Mouse (Mus musculus) telencephalon, adult 2 months (tissue): Measurements from ENCODE around the gene Acvrl1.

Source experiments
- DNase-seq: peaks from one replicate; pipeline ENCODE4 v3.0.0-alpha.2; 2011; ENCODE audit warnings: low read depth, low spot score

The Acvrl1 gene

DNA sequence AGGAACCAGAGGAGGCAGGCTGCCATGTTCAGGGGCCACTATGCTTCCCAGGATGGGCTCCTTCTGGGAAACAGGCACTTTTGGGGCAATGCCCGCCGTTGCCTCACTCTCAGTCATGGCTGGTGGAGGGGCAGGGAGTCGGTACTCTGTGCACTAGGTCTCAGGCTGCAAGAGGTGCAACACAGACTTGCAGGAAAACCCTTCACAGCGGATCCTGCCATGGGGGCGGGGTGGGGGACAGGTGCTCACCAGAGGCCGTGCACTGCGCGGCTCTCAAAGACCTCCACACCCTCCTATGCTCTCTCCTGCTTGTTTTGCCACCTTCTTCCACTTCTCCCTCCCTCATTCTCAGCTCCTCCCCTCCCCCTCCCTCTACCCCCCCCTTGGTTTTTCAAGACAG lies 14.3 kb downstream of the Acvrl1 start:
- no peak for DNase-seq

- DNase-seq = no peak
Observed at GRCm38 (mm10) chr15:101143494-101143893, 15.2 kb downstream of the Acvrl1 start.

DNA sequence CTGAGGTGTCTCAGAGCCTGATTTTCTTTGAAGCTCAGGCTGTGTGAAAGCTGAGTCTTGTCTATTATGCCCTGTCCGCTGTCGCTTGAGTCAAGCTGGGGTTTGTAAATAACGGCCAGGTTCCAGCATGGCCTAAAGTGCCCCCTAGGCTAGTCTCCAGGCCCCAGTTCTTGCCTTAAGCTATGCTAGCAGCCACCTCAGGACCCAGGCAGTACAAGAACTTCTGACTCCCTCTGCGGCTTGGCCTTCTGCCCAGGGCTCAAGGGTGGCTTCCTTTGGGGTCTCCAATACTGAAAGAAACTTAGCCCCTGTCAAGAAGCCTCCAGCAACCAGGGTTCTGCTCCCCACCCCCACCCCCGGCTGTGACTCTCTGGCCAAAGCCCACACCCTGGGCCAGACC lies 15.9 kb downstream of the Acvrl1 start:
- DNase-seq = no peak

DNA sequence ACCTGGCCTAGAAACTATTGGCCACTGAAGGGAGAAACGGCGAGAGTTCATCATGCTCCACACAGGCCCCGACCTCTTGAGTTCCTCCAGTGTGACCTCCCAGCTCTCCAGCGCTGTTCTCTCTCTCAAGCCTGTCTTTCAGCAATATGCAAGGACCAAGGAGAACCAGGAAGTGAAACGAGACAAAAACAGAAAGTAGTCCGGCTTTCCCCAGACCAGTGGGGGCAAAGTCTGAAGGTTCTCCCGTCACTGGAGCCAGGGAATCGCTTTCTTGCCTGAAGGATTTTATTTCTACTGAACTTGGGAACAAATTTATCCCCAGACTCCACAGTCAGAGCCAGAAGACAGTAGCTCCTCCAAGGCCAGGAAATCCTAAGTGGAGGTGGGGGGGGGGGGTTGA lies 16.5 kb downstream of the Acvrl1 start:
- no peak for DNase-seq

DNA sequence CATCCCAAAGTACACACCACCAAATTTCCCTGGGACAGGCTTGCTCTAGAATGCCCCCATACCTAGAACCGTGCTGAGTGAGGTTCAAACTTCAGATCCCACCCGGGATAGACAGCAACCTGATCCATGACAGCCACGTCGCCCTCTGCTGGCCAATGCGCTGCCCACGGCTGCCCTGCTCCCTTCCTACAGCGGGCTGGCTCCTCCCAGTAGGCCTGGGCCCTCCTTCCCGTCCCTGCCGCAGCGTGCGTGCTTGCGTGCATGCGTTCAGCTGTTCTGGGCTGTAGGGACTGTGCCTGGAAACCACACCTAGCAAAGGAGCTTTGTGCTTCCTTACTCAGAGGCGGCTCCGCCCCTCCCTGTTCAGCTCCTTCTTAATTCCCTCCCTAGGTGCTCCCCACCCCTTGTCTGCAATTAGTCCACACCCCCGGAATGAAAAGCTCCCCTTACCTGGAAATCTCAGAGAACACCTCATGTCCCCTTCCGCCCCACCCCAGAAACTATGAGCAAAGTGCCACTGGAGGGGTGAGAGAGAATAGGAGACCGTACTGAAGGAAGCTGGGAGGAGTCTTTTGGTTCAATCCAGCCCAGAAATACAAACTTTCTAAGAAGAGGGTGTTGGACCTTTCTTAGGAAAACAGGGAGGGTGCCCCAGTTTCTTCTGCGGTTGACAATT lies 17.2 kb downstream of the Acvrl1 start:
- peak; percentile 84 for DNase-seq

GRCm38 (mm10) chr15:101146100-101146965 lies 18.0 kb downstream of the Acvrl1 start:
- DNase-seq = no peak

GRCm38 (mm10) chr15:101147115-101147909 lies 19.0 kb downstream of the Acvrl1 start:
- DNase-seq = peak; percentile 29

DNA sequence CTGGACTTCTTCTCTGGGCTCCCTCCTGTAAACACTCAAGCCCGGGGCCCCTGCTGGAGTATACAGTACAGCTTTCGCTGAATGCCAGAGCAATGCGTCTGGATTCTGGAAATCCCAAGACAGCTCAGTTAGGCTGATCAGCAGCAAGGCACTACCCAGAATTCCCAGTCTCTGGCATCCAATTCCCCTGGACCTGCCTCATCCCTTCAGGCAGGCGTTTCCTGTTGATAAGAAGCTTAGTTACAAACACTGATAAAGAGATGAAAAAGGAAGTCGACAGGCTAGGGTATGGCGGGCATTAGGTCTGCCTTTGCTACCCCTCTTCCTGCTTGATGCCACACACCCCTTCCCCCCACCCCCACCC lies 19.6 kb downstream of the Acvrl1 start:
- DNase-seq = no peak

DNA sequence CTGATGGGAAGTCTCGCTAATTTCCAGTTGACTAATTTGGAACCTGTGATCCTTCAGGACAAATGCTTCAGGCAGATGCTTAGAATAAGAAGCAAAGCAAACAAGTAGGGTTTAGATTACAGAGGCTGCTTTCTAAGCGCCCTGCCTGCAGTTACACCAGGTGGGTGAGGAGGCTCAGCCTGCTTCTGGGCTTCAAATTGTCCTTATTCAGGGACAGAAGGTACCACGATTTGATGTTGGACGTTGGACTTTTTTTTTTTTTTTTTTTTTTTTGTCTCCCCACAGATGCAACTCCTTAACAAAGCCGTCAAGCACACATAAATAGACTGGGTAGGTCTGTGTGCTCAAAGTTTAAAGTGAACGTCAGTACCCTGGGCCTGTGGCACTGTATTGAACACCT lies 20.3 kb downstream of the Acvrl1 start:
- no peak for DNase-seq

DNA sequence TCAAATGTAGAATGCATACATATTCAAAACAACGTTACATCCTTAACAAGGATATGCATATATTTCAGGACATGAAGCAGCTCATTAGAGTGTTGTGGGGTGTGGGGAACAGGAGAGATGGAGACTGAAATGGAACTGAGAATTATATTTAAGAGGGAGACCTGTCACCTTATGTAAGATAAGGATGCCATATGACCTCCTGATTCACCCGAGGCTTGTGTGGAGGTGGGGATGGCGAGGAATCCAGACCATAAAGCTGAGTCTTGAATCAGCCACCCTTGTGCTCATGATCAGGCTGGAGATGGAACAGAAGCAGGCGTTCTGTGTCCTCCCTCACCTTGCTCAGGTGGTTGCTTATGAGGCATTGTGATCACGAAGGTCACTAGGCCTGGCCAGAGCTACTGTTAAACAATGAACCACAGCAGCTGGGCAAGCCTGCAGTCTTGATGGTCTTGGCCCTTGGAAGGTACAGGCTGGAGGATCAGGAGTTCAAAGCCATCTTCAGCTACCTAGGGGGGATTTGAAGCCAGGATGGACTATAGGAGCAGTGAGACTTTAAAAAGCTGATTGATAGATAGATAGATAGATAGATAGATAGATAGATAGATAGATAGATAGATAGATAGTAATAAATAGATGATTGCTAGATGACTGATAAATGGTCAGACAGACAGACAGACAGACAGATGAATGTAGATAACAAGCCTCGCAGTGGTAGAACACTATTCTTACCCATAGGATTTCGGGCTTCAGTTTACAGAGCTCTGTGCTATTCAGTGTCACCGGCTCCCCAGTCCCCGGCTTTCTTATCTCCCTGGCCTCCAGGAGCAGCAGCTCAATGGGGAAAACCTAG lies 23.3 kb downstream of the Acvrl1 start:
- no peak for DNase-seq

DNA sequence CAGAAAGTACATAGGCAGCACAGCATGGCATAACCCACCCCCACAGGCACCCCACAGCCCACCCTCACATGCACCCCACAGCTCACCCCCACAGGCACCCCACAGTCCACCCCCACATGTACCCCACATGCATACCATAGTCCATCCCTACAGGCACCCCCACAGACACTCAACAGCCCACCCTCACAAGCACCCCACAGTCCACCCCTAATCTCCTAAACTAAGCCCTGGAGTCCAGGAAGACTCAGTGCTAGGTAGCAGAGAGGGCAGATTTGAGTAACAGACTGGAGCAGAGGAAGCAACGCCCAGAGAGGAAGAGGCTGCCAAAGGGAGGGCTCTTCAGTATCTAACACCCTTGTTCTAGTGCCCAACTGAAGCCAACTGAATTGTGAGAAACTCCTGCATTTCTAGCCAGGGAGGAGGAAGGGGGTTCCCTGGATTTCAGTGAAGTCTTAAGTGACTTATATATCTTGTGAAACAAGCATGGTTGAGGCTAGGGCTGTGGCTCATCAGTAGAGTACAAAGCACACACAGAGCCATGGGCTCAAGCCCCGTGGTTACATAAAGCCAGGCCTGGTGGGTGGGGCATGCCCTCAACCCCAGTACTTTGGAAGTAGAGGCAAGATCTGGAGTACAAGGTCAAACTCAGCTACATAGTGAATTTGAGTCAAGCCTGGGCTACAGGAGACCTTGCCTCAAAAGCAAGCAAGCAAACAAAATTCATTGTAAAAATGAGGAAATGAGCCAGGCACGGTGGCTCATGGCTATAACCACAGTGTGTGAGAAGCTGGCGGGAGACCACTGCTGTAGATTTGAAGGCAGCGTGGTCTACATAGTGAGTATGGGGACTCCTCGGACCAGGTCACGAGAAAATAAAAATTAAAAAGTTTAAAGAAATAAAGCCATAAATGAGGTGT lies 26.6 kb downstream of the Acvrl1 start:
- DNase-seq = no peak

GRCm38 (mm10) chr15:101160128-101160527 lies 31.8 kb downstream of the Acvrl1 start:
- DNase-seq = no peak

DNA sequence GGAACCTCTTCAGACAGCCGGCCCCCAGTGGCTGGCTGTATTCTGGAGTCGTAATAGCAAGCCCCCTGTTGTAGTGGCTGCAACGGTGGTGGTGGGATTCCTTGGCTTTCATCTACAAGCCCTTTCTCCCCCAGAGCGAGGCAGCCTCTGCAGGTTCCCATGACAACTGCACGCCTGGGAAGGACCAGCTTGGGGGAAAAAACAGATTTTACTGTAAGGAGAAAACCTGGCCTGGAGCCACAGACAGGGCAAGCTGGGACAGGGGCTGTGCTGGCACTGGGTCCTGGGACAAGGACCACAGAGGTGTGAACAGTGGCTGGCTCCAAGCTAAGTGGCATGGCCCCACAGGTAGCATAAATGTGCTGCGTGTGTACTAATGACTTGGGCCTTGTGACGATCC lies 32.3 kb downstream of the Acvrl1 start:
- DNase-seq = no peak

DNA sequence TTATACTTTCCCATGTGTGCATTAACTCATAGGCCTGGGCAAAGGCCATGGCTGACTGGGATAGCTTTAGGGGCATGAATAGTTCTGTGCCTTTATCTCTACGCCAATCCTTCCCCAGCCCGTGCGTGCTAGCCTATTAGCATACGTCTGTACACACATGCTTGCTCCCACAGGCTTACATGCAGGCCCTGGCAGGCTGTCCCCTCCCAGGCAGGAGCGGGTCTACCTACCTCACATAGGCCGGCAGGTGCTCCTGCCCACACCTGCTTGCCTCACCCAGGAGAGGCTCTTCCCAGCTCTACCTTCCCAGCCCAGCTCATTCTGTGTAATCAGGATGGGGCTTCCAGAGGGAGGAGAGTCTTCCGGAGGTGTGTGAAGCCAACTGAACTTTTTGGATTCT lies 33.2 kb downstream of the Acvrl1 start:
- DNase-seq = no peak

DNA sequence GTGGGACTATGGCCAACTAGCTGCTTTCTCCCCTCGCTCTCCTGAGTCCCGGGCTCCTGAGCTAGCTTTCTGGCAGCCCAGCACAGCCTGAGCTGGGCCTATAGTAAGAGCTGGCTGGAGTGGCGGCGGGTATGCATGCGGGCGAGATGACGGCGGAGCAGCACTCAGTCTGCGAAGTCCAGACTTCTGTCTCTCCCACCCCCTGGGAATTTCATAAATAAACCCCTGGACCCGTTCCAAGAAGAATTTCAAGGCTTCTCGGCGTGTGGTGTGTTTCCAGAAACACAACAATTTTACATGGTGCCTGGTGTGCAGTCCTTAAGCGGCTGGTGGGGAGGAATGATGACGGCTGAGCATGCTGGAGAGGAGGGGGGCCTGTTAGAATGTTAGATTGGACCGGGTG lies 34.7 kb downstream of the Acvrl1 start:
- no peak for DNase-seq

DNA sequence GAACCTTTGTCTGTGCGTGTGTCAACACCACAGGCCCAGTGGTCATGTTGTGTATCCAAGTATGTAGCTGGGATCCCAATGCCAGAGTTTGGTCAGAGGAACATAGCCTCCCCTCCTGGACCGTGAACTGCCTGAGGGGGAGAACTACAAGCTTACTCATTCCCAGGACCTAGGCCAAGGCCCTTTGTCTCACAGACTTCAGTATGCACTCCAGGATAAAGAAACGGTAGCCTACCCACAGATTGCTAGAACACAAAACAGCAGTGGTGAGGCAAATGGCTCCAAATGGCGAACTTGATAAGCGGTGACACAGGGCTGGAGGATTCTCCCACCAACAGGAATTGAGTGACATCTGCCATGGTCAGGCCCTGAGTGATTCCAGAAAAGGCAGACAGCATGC lies 35.5 kb downstream of the Acvrl1 start:
- no peak for DNase-seq

GRCm38 (mm10) chr15:101164291-101164690 lies 36.0 kb downstream of the Acvrl1 start:
- DNase-seq = no peak

DNA sequence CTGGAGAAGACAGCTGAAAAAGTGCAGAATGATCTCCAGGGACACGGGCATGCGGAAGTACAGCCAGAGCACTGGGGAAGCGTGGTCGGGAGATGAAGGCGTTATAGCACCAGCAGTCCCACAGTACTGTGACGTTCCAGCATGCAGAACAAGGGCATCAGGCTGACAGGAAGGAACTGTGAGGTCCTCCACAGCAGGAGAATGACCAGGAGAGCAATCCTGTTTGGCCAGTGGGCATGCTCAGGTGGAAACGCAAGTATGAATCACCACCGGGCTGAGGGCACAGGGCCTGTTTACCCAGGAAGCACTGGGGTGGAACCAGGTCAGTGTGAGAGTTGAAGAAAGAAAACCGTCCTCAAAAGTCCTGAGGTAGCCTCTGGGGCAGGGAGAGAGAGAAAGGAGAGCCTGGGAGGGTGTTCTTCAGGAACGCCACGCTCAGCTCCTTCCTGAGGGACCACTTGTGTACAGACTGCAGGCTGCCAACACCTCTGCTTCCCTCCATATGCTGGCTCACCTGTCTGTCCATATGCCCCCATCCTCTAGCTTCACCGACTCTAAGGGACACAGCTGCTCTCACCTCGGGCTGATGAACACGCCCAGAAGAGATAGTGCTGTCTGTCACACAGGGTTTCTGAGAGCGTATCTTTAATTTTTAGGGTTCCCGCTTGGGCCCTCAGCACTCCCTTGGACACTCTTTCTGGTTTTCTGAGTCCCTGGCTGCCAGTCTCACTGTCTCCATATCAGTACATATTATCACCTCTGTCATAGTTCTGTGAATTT lies 37.5 kb downstream of the Acvrl1 start:
- no peak for DNase-seq

GRCm38 (mm10) chr15:101167553-101167952 lies 39.2 kb downstream of the Acvrl1 start:
- no peak for DNase-seq

DNA sequence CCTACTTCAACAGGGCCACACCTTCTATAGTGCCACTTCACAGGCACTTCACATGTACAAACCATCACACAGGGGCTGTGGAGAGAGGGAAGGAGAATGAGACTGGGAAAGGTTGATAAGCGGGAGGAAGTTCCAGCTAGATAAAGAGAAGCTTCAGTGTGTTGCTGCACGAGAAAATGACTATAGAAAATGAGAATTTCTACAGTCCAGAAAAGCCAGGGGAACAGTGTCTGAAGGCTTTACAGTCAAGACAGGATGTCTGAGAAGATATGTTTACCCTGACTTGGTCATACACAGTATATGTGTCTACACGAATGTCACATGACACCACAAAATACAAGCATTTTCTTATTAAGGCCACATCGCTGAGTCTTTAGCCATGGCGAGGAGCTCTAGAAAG lies 41.6 kb downstream of the Acvrl1 start:
- DNase-seq = no peak
